Mouse (Mus musculus): ENCODE data around the gene Gm20403.

DNA sequence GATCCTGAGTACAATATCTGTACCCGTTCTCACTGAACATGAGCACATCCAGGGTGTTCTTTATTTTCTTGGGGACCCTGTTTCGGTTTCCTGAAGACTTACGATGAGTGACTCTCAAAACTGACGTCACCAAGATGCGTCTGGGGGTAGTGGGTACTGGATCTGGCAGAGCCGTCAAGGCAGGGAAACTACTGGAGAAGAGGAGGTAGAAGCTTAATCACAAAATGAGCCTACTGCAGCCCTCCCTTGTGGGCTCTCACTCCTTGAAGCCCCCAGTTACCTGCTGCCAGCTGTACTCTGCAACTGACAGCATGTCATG, 7.7 kb upstream of the Gm20403 start:
- TF ChIP-seq CTCF (IDR thresholded peaks at IDR 0.05; ENCODE audit: borderline replicate concordance, control insufficient read depth, extremely low read depth, insufficient read depth, low read length, poor library complexity) (no peak), POLR2A (IDR thresholded peaks at IDR 0.05; ENCODE audit: control insufficient read depth, extremely low read depth, insufficient read depth, low read length, poor library complexity) (no peak)
